Mouse (Mus musculus) lung, postnatal 36 days (tissue): ENCODE results near the gene Stambp.
"Not testable (repeated sequence)": the region's sequence is repeated elsewhere in the genome, so short reads cannot be mapped to it uniquely, and the experiment has no call there.

Source experiments
- DNase-seq: peaks from one replicate; pipeline ENCODE4 v3.0.0; 2022; ENCODE audit warnings: mixed read lengths

Stambp gene

GRCm38 (mm10) chr6:83572671-83573070 is at the start of gene Stambp:
Stambp (minus strand) TSS chr6:83572729.
- no peak for DNase-seq

GRCm38 (mm10) chr6:83619955-83620354 is 47.4 kb upstream of the Stambp start:
- DNase-seq: no peak

GRCm38 (mm10) chr6:83617581-83618335 is 45.2 kb upstream of the Stambp start:
- DNase-seq: peak; percentile 47

GRCm38 (mm10) chr6:83616512-83616911 is 44.0 kb upstream of the Stambp start:
- peak; percentile 60 for DNase-seq

GRCm38 (mm10) chr6:83614469-83614868 is 41.9 kb upstream of the Stambp start:
- no peak for DNase-seq

- DNase-seq: no peak
These were observed 40.4 kb upstream of the Stambp start for GRCm38 (mm10) chr6:83612976-83613375.

GRCm38 (mm10) chr6:83599636-83600174 is 27.2 kb upstream of the Stambp start:
- peak; percentile 7 for DNase-seq

GRCm38 (mm10) chr6:83599060-83599550 is 26.6 kb upstream of the Stambp start:
- no peak for DNase-seq

- DNase-seq: peak; percentile 62
These were observed 26.1 kb upstream of the Stambp start for GRCm38 (mm10) chr6:83598646-83599045.

GRCm38 (mm10) chr6:83597988-83598387 is 25.5 kb upstream of the Stambp start:
- DNase-seq: no peak

- peak; percentile 18 for DNase-seq
These were observed 22.5 kb upstream of the Stambp start for GRCm38 (mm10) chr6:83595035-83595434.

- no peak for DNase-seq
These were observed 21.4 kb upstream of the Stambp start for GRCm38 (mm10) chr6:83593896-83594295.

GRCm38 (mm10) chr6:83592051-83592450 is 19.5 kb upstream of the Stambp start:
- DNase-seq: no peak

- DNase-seq: no peak
These were observed 17.8 kb upstream of the Stambp start for GRCm38 (mm10) chr6:83590301-83590700.

GRCm38 (mm10) chr6:83587191-83587590 is 14.7 kb upstream of the Stambp start:
- not testable (repeated sequence) for DNase-seq

GRCm38 (mm10) chr6:83585328-83585727 is 12.8 kb upstream of the Stambp start:
- peak; percentile 31 for DNase-seq

GRCm38 (mm10) chr6:83583591-83583990 is 11.1 kb upstream of the Stambp start:
- DNase-seq: no peak

GRCm38 (mm10) chr6:83582938-83583270 is 10.4 kb upstream of the Stambp start:
- DNase-seq: peak; percentile 62

GRCm38 (mm10) chr6:83582135-83582937 is 9.8 kb upstream of the Stambp start:
- DNase-seq: no peak

- DNase-seq: peak; percentile 9
These were observed 5.0 kb upstream of the Stambp start for GRCm38 (mm10) chr6:83577534-83577933.

GRCm38 (mm10) chr6:83575609-83576008 is 3.1 kb upstream of the Stambp start:
- DNase-seq: no peak

- DNase-seq: peak; percentile 97
These were observed 475 bp downstream of the Stambp start for GRCm38 (mm10) chr6:83571840-83572667.
